Mouse (Mus musculus): ENCODE measurements around the gene Afm. TPM values are rescaled to one million over a fixed set of nuclear protein-coding genes. Genes with fewer than 3 reads are reported as not detected.

Gene Afm
- polyA plus RNA-seq, 1 experiment from 2014 or later = not detected

Other genes with a start within 250 kb of the Afm start
- 19.0 and 26.4 TPM in 2 replicates for gene Ankrd17, start 152.4 kb upstream of the Afm start, polyA plus RNA-seq (2015; fragmentation: Nextera tagmentation; extraction: Ambion mirVana)
- 6.7 and 7.2 TPM in 2 replicates for gene Gm9958, start 151.7 kb upstream of the Afm start, polyA plus RNA-seq (2015; fragmentation: Nextera tagmentation; extraction: Ambion mirVana)
- gene Alb, start 58.0 kb upstream of the Afm start, polyA plus RNA-seq (2015; fragmentation: Nextera tagmentation; extraction: Ambion mirVana) = 0.17 and 0.49 TPM in 2 replicates
- 3.1 TPM in 2 replicates for gene Afp, start 28.2 kb upstream of the Afm start, polyA plus RNA-seq (2015; fragmentation: Nextera tagmentation; extraction: Ambion mirVana)
- gene 5830473C10Rik, start 42.2 kb downstream of the Afm start, polyA plus RNA-seq (2015; fragmentation: Nextera tagmentation; extraction: Ambion mirVana) = 0.05 TPM in 1 of 2 replicates, not detected in the other
- 6.6 and 7.6 TPM in 2 replicates for gene Rassf6, start 121.7 kb downstream of the Afm start, polyA plus RNA-seq (2015; fragmentation: Nextera tagmentation; extraction: Ambion mirVana)
- 0.66 and 0.67 TPM in 2 replicates for gene Cxcl5, start 240.4 kb downstream of the Afm start, polyA plus RNA-seq (2015; fragmentation: Nextera tagmentation; extraction: Ambion mirVana)
- gene Ppbp, start 249.6 kb downstream of the Afm start, polyA plus RNA-seq (2015; fragmentation: Nextera tagmentation; extraction: Ambion mirVana) = 1.3 and 3.5 TPM in 2 replicates

Measured in thymus, postnatal 0 days (tissue).